Mouse (Mus musculus) MEL (cell line): ENCODE measurements around the gene Ak5. TPM values are rescaled to one million over a fixed set of nuclear protein-coding genes. Genes with fewer than 3 reads are reported as not detected.

Experiments
- DNase-seq: peaks from one replicate; pipeline ENCODE4 v3.0.0; 2011; ENCODE audit warnings: low read depth, low spot score
- H3K27ac ChIP-seq: 2 replicates; pipeline ENCODE4 v1.5.1; 2012; ENCODE audit warnings: low read depth, mild to moderate bottlenecking, control low read depth, low read length, moderate library complexity; ENCODE audit not compliant: control insufficient read depth
- H3K27me3 ChIP-seq, 2 experiments: fragments of 150-350 bp in 1 of 2; sonication (generic) in 1 of 2; 2 replicates each; pipeline ENCODE4 v1.6.1; 2012; ENCODE audit warnings: low read length in 2 of 2, mild to moderate bottlenecking in 2 of 2, improper control_type of control experiment in 1 of 2, moderate library complexity in 1 of 2; ENCODE audit not compliant: insufficient read depth in 2 of 2, control insufficient read depth in 1 of 2
- H3K36me3 ChIP-seq, 2 experiments: 2 replicates each; pipeline ENCODE4 v1.6.1; 2012 to 2014; ENCODE audit warnings: low read length in 2 of 2, improper control_type of control experiment in 1 of 2, inconsistent platforms in 1 of 2, mild to moderate bottlenecking in 1 of 2; ENCODE audit not compliant: insufficient read depth in 2 of 2, control insufficient read depth in 1 of 2
- H3K4me1 ChIP-seq, 2 experiments: fragments of 150-350 bp in 1 of 2; sonication (generic) in 1 of 2; 2 replicates each; pipeline ENCODE4 v1.6.1; 2012; ENCODE audit warnings: low read length in 2 of 2, improper control_type of control experiment in 1 of 2, mild to moderate bottlenecking in 1 of 2; ENCODE audit not compliant: insufficient read depth in 2 of 2, control insufficient read depth in 1 of 2
- H3K4me3 ChIP-seq, 2 experiments: fragments of 150-350 bp in 1 of 2; sonication (generic) in 1 of 2; 2 replicates each; pipeline ENCODE4 v1.5.1; 2012; ENCODE audit warnings: low read depth in 2 of 2, low read length in 2 of 2, mild to moderate bottlenecking in 2 of 2, moderate library complexity in 2 of 2, control low read depth in 1 of 2, improper control_type of control experiment in 1 of 2; ENCODE audit not compliant: control insufficient read depth in 1 of 2, insufficient read depth in 1 of 2
- H3K79me2 ChIP-seq: 2 replicates; pipeline ENCODE4 v1.6.1; 2012; ENCODE audit warnings: mild to moderate bottlenecking, low read length, moderate library complexity; ENCODE audit not compliant: control insufficient read depth, poor library complexity, insufficient read depth
- H3K9ac ChIP-seq: 2 replicates; pipeline ENCODE4 v1.6.1; 2012; ENCODE audit warnings: low read depth, mild to moderate bottlenecking, control low read depth, low read length, moderate library complexity; ENCODE audit not compliant: control insufficient read depth, poor library complexity, severe bottlenecking
- H3K9me3 ChIP-seq: fragments of 150-350 bp; sonication (generic); replicated peaks from 2 replicates; pipeline ENCODE4 v1.6.1; 2012; ENCODE audit warnings: mild to moderate bottlenecking, low read length, improper control_type of control experiment, moderate library complexity; ENCODE audit not compliant: insufficient read depth
- BHLHE40 ChIP-seq: IDR thresholded peaks from 2 replicates; pipeline ENCODE4 v1.6.1; 2012; ENCODE audit warnings: low read depth, mild to moderate bottlenecking, inconsistent platforms, low read length, improper control_type of control experiment, borderline replicate concordance
- E2F4 ChIP-seq: IDR thresholded peaks from 2 replicates; pipeline ENCODE4 v1.6.1; 2011; ENCODE audit warnings: low read depth, low read length, improper control_type of control experiment, borderline replicate concordance
- ELF1 ChIP-seq: IDR thresholded peaks from 2 replicates; pipeline ENCODE4 v1.6.1; 2014; ENCODE audit warnings: low read depth, mild to moderate bottlenecking, inconsistent platforms, low read length, improper control_type of control experiment, moderate library complexity
- ETS1 ChIP-seq: IDR thresholded peaks from 2 replicates; pipeline ENCODE4 v1.6.1; 2012; ENCODE audit warnings: low read depth, mild to moderate bottlenecking, inconsistent platforms, low read length, improper control_type of control experiment, moderate library complexity
- GATA1 ChIP-seq: IDR thresholded peaks from 2 replicates; pipeline ENCODE4 v1.6.1; 2011; ENCODE audit warnings: low read depth, low read length, improper control_type of control experiment
- HCFC1 ChIP-seq: IDR thresholded peaks from 2 replicates; pipeline ENCODE4 v1.6.1; 2012; ENCODE audit warnings: low read depth, mild to moderate bottlenecking, inconsistent platforms, low read length, improper control_type of control experiment, moderate library complexity
- MAZ ChIP-seq: IDR thresholded peaks from 2 replicates; pipeline ENCODE4 v1.6.1; 2012; ENCODE audit warnings: low read depth, mild to moderate bottlenecking, inconsistent platforms, low read length, improper control_type of control experiment
- MEF2A ChIP-seq: IDR thresholded peaks from 2 replicates; pipeline ENCODE4 v1.6.1; 2014; ENCODE audit warnings: low read depth, mild to moderate bottlenecking, inconsistent platforms, low read length, improper control_type of control experiment; ENCODE audit not compliant: poor library complexity, insufficient replicate concordance, severe bottlenecking; ENCODE audit errors: extremely low read depth
- MXI1 ChIP-seq: IDR thresholded peaks from 2 replicates; pipeline ENCODE4 v1.6.1; 2011; ENCODE audit warnings: mild to moderate bottlenecking, low read depth, low read length, improper control_type of control experiment
- MYB ChIP-seq: IDR thresholded peaks from 2 replicates; pipeline ENCODE4 v1.6.1; 2011; ENCODE audit warnings: mild to moderate bottlenecking, low read depth, low read length, improper control_type of control experiment
- NELFE ChIP-seq: IDR thresholded peaks from 2 replicates; pipeline ENCODE4 v1.6.1; 2011; ENCODE audit warnings: low read depth, low read length, improper control_type of control experiment
- NRF1 ChIP-seq: IDR thresholded peaks from 2 replicates; pipeline ENCODE4 v1.6.1; 2014; ENCODE audit warnings: low read depth, mild to moderate bottlenecking, inconsistent platforms, low read length, improper control_type of control experiment, moderate library complexity; ENCODE audit not compliant: poor library complexity, insufficient read depth, severe bottlenecking
- POLR2A ChIP-seq, 2 experiments: IDR thresholded peaks; 2 replicates each; pipeline ENCODE4 v1.6.1; 2011 to 2012; ENCODE audit warnings: low read length in 2 of 2, mild to moderate bottlenecking in 2 of 2, control low read depth in 1 of 2, improper control_type of control experiment in 1 of 2, low read depth in 1 of 2, moderate library complexity in 1 of 2; ENCODE audit not compliant: control insufficient read depth in 1 of 2, insufficient read depth in 1 of 2, poor library complexity in 1 of 2
- POLR2AphosphoS5 ChIP-seq: IDR thresholded peaks from 2 replicates; pipeline ENCODE4 v1.6.1; 2012; ENCODE audit warnings: low read depth, borderline replicate concordance, mild to moderate bottlenecking, inconsistent platforms, low read length, moderate library complexity, mixed read lengths
- RAD21 ChIP-seq: IDR thresholded peaks from 2 replicates; pipeline ENCODE4 v1.6.1; 2011; ENCODE audit warnings: mild to moderate bottlenecking, low read depth, low read length, improper control_type of control experiment
- RCOR1 ChIP-seq: IDR thresholded peaks from 2 replicates; pipeline ENCODE4 v1.6.1; 2012; ENCODE audit warnings: low read depth, mild to moderate bottlenecking, inconsistent platforms, low read length, improper control_type of control experiment
- SIN3A ChIP-seq: IDR thresholded peaks from 2 replicates; pipeline ENCODE4 v1.6.1; 2012; ENCODE audit warnings: low read length, improper control_type of control experiment, inconsistent platforms
- SMC3 ChIP-seq: IDR thresholded peaks from 2 replicates; pipeline ENCODE4 v1.6.1; 2011; ENCODE audit warnings: low read depth, low read length, improper control_type of control experiment
- TBP ChIP-seq: IDR thresholded peaks from 2 replicates; pipeline ENCODE4 v1.8.0; 2011; ENCODE audit warnings: low read depth, low read length, improper control_type of control experiment
- TCF12 ChIP-seq: IDR thresholded peaks from 2 replicates; pipeline ENCODE4 v1.6.1; 2014; ENCODE audit warnings: low read depth, mild to moderate bottlenecking, inconsistent platforms, low read length, improper control_type of control experiment, moderate library complexity
- UBTF ChIP-seq: IDR thresholded peaks from 2 replicates; pipeline ENCODE4 v1.6.1; 2012; ENCODE audit warnings: low read depth, mild to moderate bottlenecking, inconsistent platforms, low read length, improper control_type of control experiment, moderate library complexity, borderline replicate concordance; ENCODE audit not compliant: insufficient read depth
- ZKSCAN1 ChIP-seq: IDR thresholded peaks from 2 replicates; pipeline ENCODE4 v1.6.1; 2012; ENCODE audit warnings: low read depth, mild to moderate bottlenecking, inconsistent platforms, low read length, improper control_type of control experiment, moderate library complexity
- ZMIZ1 ChIP-seq: IDR thresholded peaks from 2 replicates; pipeline ENCODE4 v1.6.1; 2012; ENCODE audit warnings: low read depth, mild to moderate bottlenecking, inconsistent platforms, low read length, improper control_type of control experiment, moderate library complexity
- ZNF384 ChIP-seq: IDR thresholded peaks from 2 replicates; pipeline ENCODE4 v1.6.1; 2012; ENCODE audit warnings: low read depth, mild to moderate bottlenecking, inconsistent platforms, low read length, improper control_type of control experiment
- polyA plus RNA-seq, 2 experiments: library from polyadenylated mRNA; stranded (reverse) in 1 of 2; unstranded in 1 of 2; fragments of >175 nt in 1 of 2; fragments of >200 nt in 1 of 2; gene quantifications; 2 replicates each; pipeline versions ENCODE4 v1.2.1 to v1.2.4; 2012; ENCODE audit warnings: low replicate concordance in 2 of 2, low read depth in 1 of 2; ENCODE audit not compliant: insufficient read length in 2 of 2, insufficient read depth in 1 of 2, missing spikeins in 1 of 2
- total RNA-seq: library from RNA; depleted of rRNA; stranded (reverse); fragments of 300-350 nt; gene quantifications from 2 replicates; pipeline ENCODE4 v1.2.3, GENCODE M21; 2012; rRNA removed

Ak5 gene
- total RNA-seq (0.03 and 0.31 TPM in 2 replicates), polyA plus RNA-seq (under 1 TPM in 1 of 2 experiments, not detected in 1; 0.06 TPM)

GRCm38 (mm10) chr3:152668239-152668638, at the start of gene Ak5:
Ak5 (minus strand) TSS chr3:152668360.
- H3K9me3 ChIP-seq: no peaks in the 10 kb centered on the region
- no peak within 1 kb of the TSS for H3K27ac ChIP-seq
- H3K79me2 ChIP-seq: no peaks in the 10 kb centered on the region
- H3K4me3 ChIP-seq: no peak within 1 kb of the TSS
- no peak for DNase-seq
- H3K27me3 ChIP-seq: no peaks in the 10 kb centered on the region; a peak in 2 of 4 replicates
- H3K36me3 ChIP-seq: no peaks in the 10 kb centered on the region; a peak in 1 of 4 replicates
- H3K4me1 ChIP-seq: no peaks in the 10 kb centered on the region; a peak in 1 of 4 replicates
- H3K9ac ChIP-seq: no peak within 1 kb of the TSS
- TF ChIP-seq ZMIZ1 (no peak), NRF1 (no peak), RCOR1 (no peak), ELF1 (no peak), RAD21 (no peak), E2F4 (no peak), UBTF (no peak)

- Histone ChIP-seq H3K4me1 (peaks cover 7 to 8% of the 10 kb centered on the region in 2 experiments; a peak in 3 of 4 replicates), H3K9ac (peak within 1 kb of the TSS; percentile 91), H3K27me3 (peaks cover 3 to 4% of the 10 kb centered on the region in 2 experiments), H3K79me2 (peaks cover 9% of the 10 kb centered on the region), H3K36me3 (peaks cover 0 to 8% of the 10 kb centered on the region in 2 experiments; a peak in 2 of 4 replicates), H3K9me3 (no peaks in the 10 kb centered on the region), H3K4me3 (peak within 1 kb of the TSS; percentile 81 to 94), H3K27ac (0 out of 2 replicates have a peak within 1 kb of the TSS, but pooled peaks have one; percentile 28)
- no peak for TF ChIP-seq RAD21
- TF ChIP-seq HCFC1: peak; percentile 90
- TF ChIP-seq POLR2AphosphoS5: no peak
- TF ChIP-seq ELF1: peak; percentile 55
- peak; percentile 96 for TF ChIP-seq MXI1
- TF ChIP-seq GATA1: no peak
- peak; percentile 38; the same call in 1 of the 2 replicates for TF ChIP-seq MAZ
- TF ChIP-seq TCF12: peak; percentile 48; the same call in 1 of the 2 replicates
- TF ChIP-seq BHLHE40: no peak
- no peak for TF ChIP-seq RCOR1
- no peak for TF ChIP-seq UBTF
- TF ChIP-seq ZNF384: peak; percentile 48
- no peak for TF ChIP-seq MYB
- TF ChIP-seq SIN3A: peak; percentile 75
- no peak for TF ChIP-seq SMC3
- TF ChIP-seq ZKSCAN1: no peak
- TF ChIP-seq NELFE: peak; percentile 63
- TF ChIP-seq ETS1: peak; percentile 47; the same call in 1 of the 2 replicates
- peak; percentile 81 to 89 for TF ChIP-seq POLR2A (IDR thresholded peaks at IDR 0.05; ENCODE audit: control insufficient read depth in 1 of 2, insufficient read depth in 1 of 2, low read depth in 1 of 2, low read length in 2 of 2, poor library complexity in 1 of 2)
- no peak for TF ChIP-seq MEF2A
- TF ChIP-seq TBP: no peak
- peak; percentile 94 for DNase-seq
Measured at GRCm38 (mm10) chr3:152713991-152714902, 46.1 kb upstream of the Ak5 start, which contains the start of gene Pigk. Pigk (plus strand) TSS chr3:152714100.
